Mouse (Mus musculus) liver, embryonic 14.5 days (tissue): ENCODE results near the gene Pds5b.

Source experiments
- CTCF ChIP-seq: IDR thresholded peaks from 2 replicates; pipeline ENCODE4 v1.5.1; 2016; ENCODE audit warnings: antibody characterized with exemption, low read depth, control low read depth
- EP300 ChIP-seq: IDR thresholded peaks from 2 replicates; pipeline ENCODE4 v1.6.1; 2016; ENCODE audit warnings: antibody characterized with exemption, low read depth

DNA sequence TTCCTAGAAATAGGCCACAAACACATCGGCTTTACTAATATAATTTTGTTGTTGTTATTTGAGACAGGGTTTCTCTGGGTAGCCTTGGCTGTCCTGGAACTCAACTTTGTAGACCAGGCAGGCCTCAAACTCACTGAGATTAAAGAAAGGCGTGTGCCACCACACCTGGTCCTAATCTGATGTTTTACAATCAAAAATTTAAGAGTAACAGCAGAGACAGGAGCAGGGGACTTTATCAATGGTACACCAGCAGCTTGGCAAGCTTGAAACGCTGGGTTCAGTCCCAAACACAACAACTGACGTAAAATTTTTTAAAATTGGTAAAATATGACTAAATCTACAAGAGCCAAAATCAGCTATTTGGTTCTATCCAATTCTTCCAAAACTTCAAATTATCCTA, 28.6 kb upstream of the Pds5b start:
- no peak for TF ChIP-seq CTCF
- TF ChIP-seq EP300: no peak
